Mouse (Mus musculus) heart, postnatal 36 days (tissue): ENCODE measurements at regions not wholly inside any gene's neighbourhood (a gene's known extent, or its start where the extent isn't known, plus 50 kb on each side); places are given as distances from the start of the nearest gene placed in this dataset.
"Not testable (repeated sequence)": the region's sequence is repeated elsewhere in the genome, so short reads cannot be mapped to it uniquely, and the experiment has no call there.

Experiments used
- DNase-seq, 2 experiments: peaks; one replicate each; pipeline ENCODE4 v3.0.0; 2021 to 2022
- intact Hi-C: fragments of 180-260 bp; cut with DNase I; formaldehyde crosslinking; loops from one replicate; pipeline ENCODE4 v1.15.1; 2025

DNA sequence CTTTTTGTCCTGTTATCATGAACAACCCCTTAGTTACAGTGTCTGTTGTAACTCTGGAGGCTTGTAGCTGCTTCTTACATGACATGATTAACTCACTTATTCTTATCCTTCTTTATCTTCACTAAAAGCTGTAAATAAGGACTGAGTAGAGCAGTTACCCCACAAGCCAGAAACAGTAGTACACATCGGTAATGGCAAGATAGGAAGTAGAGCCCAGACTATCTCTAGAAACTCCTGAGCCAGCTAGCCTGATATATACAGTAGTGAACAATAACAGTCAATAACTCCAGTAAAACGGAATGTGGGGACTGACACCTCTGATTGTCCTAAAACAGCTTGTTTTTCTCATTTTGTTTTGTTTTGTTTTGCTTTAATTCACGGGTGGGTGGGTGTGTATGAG lies 80.9 kb upstream of the Adss start:
- intact Hi-C loops: loop anchor here (2.0 kb wide), 1 partner anchor 232 kb away; no protein-coding TSS in a partner anchor
- not testable (repeated sequence) for DNase-seq

DNA sequence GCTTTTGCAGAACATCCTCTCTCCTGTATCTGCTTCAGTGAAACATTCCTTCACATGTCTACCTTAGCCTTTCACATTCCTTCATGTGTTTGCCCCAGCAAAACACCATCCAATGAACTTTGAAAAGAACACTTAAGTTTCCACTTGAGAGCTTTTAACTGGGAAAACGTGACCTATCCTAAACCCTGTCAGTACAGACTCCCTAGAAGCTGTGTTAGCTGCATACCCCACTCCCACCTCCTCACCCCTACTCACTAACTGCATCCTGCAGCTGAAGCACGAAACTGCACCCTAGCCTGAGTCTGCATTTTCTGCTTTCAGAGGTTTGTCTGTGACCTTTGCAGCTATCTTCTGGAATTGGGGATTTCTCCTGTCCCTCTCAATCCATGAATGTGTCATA lies 81.7 kb upstream of the Catspere2 start:
- intact Hi-C loops: loop anchor here (2.0 kb wide), 1 partner anchor 217 kb away; no protein-coding TSS in a partner anchor
- no peak for DNase-seq

DNA sequence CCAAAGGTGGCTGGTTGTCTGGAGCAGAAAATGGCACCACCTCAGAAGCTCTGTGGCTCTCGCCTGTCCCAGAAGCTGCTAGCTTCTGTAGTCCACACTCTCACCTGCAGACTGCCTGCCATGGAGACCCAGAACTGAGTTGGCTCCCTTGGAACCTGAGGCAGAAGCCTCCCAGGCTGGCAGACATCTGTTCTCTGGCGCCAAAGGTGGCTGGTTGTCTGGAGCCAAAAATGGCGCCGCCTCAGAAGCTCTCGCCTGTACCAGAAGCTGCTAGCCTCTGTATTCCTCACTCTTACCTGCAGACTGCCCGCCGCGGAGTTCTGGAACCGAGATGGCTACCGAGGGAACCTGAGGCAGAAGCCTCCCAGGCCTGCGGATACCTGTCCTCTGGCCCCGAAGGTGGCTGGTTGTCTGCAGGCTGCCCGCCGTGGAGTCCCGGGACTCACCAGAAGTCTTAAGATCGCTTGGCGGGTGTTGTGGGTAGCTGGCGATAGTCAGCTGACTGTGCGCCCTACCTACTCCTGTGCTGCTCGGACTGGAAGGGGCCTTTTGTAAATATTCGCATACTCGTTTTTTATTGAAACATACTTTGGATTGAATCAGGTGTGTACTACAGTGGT lies 54.7 kb upstream of the Catspere2 start:
- intact Hi-C loops, DNase-seq: not testable (repeated sequence)
